Mouse (Mus musculus) G1E (cell line): ENCODE measurements around the gene Acer1.

ENCODE experiments used
- CTCF ChIP-seq: IDR thresholded peaks from 2 replicates; pipeline ENCODE4 v1.5.1; 2012; ENCODE audit warnings: low read depth, low read length, inconsistent platforms, mixed read lengths
- GATA1 ChIP-seq: IDR thresholded peaks from 2 replicates; pipeline ENCODE4 v1.6.1; 2012; ENCODE audit warnings: borderline replicate concordance, low read length, inconsistent platforms, mixed read lengths
- GATA2 ChIP-seq: IDR thresholded peaks from 2 replicates; pipeline ENCODE4 v1.6.1; 2012; ENCODE audit warnings: low read depth, low read length, inconsistent platforms, borderline replicate concordance
- POLR2AphosphoS5 ChIP-seq: IDR thresholded peaks from 2 replicates; pipeline ENCODE4 v1.6.1; 2012; ENCODE audit warnings: low read depth, low read length, inconsistent platforms; ENCODE audit not compliant: insufficient replicate concordance
- TAL1 ChIP-seq: conservative IDR thresholded peaks from 2 replicates; pipeline ENCODE4 v1.6.1; 2012; ENCODE audit warnings: low read depth, low read length, inconsistent platforms, mixed read lengths

DNA sequence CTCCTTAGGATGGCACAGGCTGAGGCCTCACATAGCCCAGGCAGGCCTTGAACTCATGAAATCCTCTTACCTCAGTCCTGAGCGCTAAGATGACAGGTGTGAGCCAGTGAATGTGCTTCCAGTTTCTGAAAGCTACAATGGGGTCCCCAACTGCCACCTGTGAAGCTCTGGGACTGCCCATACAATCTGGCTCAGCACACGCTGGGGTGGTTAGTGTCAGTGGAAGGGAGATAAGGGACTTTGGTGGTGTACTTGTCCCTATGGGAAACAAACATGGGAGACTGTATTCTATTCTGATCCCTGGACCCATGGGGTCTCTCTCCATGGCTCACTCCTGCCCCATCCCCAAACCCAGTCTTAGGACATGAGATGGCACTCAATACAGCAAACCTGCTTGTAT lies 37.8 kb upstream of the Acer1 start:
- no peak for TF ChIP-seq POLR2AphosphoS5
- no peak for TF ChIP-seq CTCF
- no peak for TF ChIP-seq GATA1
- TF ChIP-seq TAL1, result peak; percentile 75
- TF ChIP-seq GATA2, result no peak
